Mouse (Mus musculus) intestine, embryonic 16.5 days (tissue): ENCODE data around the gene Gm20538. TPM values are rescaled to one million over a fixed set of nuclear protein-coding genes. Genes with fewer than 3 reads are reported as not detected.

ENCODE experiments used
- ATAC-seq: fragments of 200-750 bp; cut with Nextera tagmentation; 2 replicates; pipeline ENCODE4 v1.8.0; 2017; ENCODE audit warnings: moderate TSS enrichment, moderate library complexity
- H3K27ac ChIP-seq: fragments of 300-500 bp; sonication (generic); 2 replicates; pipeline ENCODE4 v1.5.1; 2014; ENCODE audit warnings: mild to moderate bottlenecking, low read length
- H3K27me3 ChIP-seq: fragments of 300-500 bp; sonication (generic); replicated peaks from 2 replicates; pipeline ENCODE4 v1.6.1; 2014; ENCODE audit warnings: low read length, control low read depth, mixed read lengths; ENCODE audit not compliant: control insufficient read depth, insufficient read depth
- H3K36me3 ChIP-seq: fragments of 300-500 bp; sonication (generic); 2 replicates; pipeline ENCODE4 v1.6.1; 2014; ENCODE audit warnings: low read length, control low read depth; ENCODE audit not compliant: control insufficient read depth, insufficient read depth
- H3K4me1 ChIP-seq: fragments of 300-500 bp; sonication (generic); 2 replicates; pipeline ENCODE4 v1.6.1; 2014; ENCODE audit warnings: low read length, control low read depth, mixed read lengths; ENCODE audit not compliant: control insufficient read depth, insufficient read depth
- H3K4me2 ChIP-seq: fragments of 300-500 bp; sonication (generic); 2 replicates; pipeline ENCODE4 v1.6.1; 2014; ENCODE audit warnings: low read depth, low read length, control low read depth
- H3K4me3 ChIP-seq: fragments of 300-500 bp; sonication (generic); 2 replicates; pipeline ENCODE4 v1.5.1; 2014; ENCODE audit warnings: mild to moderate bottlenecking, low read length
- H3K9ac ChIP-seq: fragments of 300-500 bp; sonication (generic); 2 replicates; pipeline ENCODE4 v1.6.1; 2014; ENCODE audit warnings: low read depth, low read length
- H3K9me3 ChIP-seq: fragments of 300-500 bp; sonication (generic); 2 replicates; pipeline ENCODE4 v1.6.1; 2016; ENCODE audit warnings: low read length, control low read depth; ENCODE audit not compliant: control insufficient read depth
- WGBS: fragments of 180-500 bp; shearing (Covaris S2); extraction: QIAGEN DNeasy Blood & Tissue Kit; methylation state at CpG from one replicate; pipeline ENCODE4 v1.1.7; 2014; 5-methylcytosine and 5-hydroxymethylcytosine counted together
- polyA plus RNA-seq: library from polyadenylated mRNA; unstranded; fragments of >200 nt; fragmentation: Nextera tagmentation; extraction: Ambion mirVana; gene quantifications from 2 replicates; pipeline ENCODE4 v1.2.1, GENCODE M21; 2015

The Gm20538 gene
- polyA plus RNA-seq, 1 experiment from 2014 or later = not detected

- Histone ChIP-seq H3K4me1 (no peaks in the 10 kb centered on the region), H3K4me3 (no peak overlapping the region), H3K27me3 (no peaks in the 10 kb centered on the region), H3K4me2 (no peak overlapping the region), H3K36me3 (no peaks in the 10 kb centered on the region; the same call in 1 of the 2 replicates), H3K27ac (no peak overlapping the region), H3K9me3 (no peaks in the 10 kb centered on the region), H3K9ac (no peak overlapping the region)
- no peak for ATAC-seq
- 57% methylated on average over 7 of the region's 7 CpGs for WGBS
Measured at GRCm38 (mm10) chr19:44576275-44576674, 23.6 kb upstream of the Gm20538 start.

GRCm38 (mm10) chr19:44567763-44568162 is 15.1 kb upstream of the Gm20538 start:
- H3K36me3 ChIP-seq = peaks cover 16% of the 10 kb centered on the region
- WGBS = 86% methylated on average over 3 of the region's 3 CpGs
- no peak for ATAC-seq
- H3K27ac ChIP-seq = no peak overlapping the region
- no peaks in the 10 kb centered on the region for H3K9me3 ChIP-seq
- no peak overlapping the region for H3K9ac ChIP-seq
- peaks cover 19% of the 10 kb centered on the region for H3K4me1 ChIP-seq
- no peak overlapping the region for H3K4me3 ChIP-seq
- no peak overlapping the region for H3K4me2 ChIP-seq
- H3K27me3 ChIP-seq = no peaks in the 10 kb centered on the region

GRCm38 (mm10) chr19:44564006-44564405 is 11.4 kb upstream of the Gm20538 start:
- H3K27me3 ChIP-seq = no peaks in the 10 kb centered on the region
- H3K4me1 ChIP-seq = peaks cover 19% of the 10 kb centered on the region
- H3K36me3 ChIP-seq = peaks cover 12% of the 10 kb centered on the region
- no peak for ATAC-seq
- H3K4me2 ChIP-seq = 0 out of 2 replicates have a peak overlapping the region, but pooled peaks have one; percentile 88
- 88% methylated on average over 14 of the region's 14 CpGs for WGBS
- no peak overlapping the region for H3K4me3 ChIP-seq
- H3K9me3 ChIP-seq = no peaks in the 10 kb centered on the region
- H3K27ac ChIP-seq = no peak overlapping the region
- no peak overlapping the region for H3K9ac ChIP-seq

GRCm38 (mm10) chr19:44562652-44563206 is 10.1 kb upstream of the Gm20538 start, which contains the start of gene Hif1an:
TSS of gene Hif1an (plus strand) at chr19:44562850.
- WGBS = under 1% methylated on average over 33 of the region's 33 CpGs
- peaks cover 10% of the 10 kb centered on the region for H3K36me3 ChIP-seq
- H3K4me1 ChIP-seq = peaks cover 19% of the 10 kb centered on the region
- H3K27ac ChIP-seq = peak within 1 kb of the TSS; percentile 70
- no peaks in the 10 kb centered on the region for H3K27me3 ChIP-seq
- peak within 1 kb of the TSS; percentile 86 for H3K4me3 ChIP-seq
- peak within 1 kb of the TSS; percentile 88 for H3K4me2 ChIP-seq
- ATAC-seq = peak; percentile 99
- H3K9ac ChIP-seq = peak within 1 kb of the TSS; percentile 88
- no peaks in the 10 kb centered on the region for H3K9me3 ChIP-seq

- ATAC-seq = peak; percentile 91
- H3K9me3 ChIP-seq = no peaks in the 10 kb centered on the region
- H3K9ac ChIP-seq = peak within 1 kb of the TSS; percentile 93
- peak within 1 kb of the TSS; percentile 69 for H3K4me2 ChIP-seq
- peaks cover 5% of the 10 kb centered on the region for H3K4me1 ChIP-seq
- peaks cover 19% of the 10 kb centered on the region for H3K36me3 ChIP-seq
- H3K4me3 ChIP-seq = peak within 1 kb of the TSS; percentile 74
- H3K27ac ChIP-seq = peak within 1 kb of the TSS; percentile 63
- WGBS = under 1% methylated on average over 50 of the region's 50 CpGs
- H3K27me3 ChIP-seq = no peaks in the 10 kb centered on the region
Measured at GRCm38 (mm10) chr19:44554861-44555590, 2.4 kb upstream of the Gm20538 start, which contains the start of gene Ndufb8. TSS of gene Ndufb8 (minus strand) at chr19:44555440.

GRCm38 (mm10) chr19:44554490-44554860 is 1.8 kb upstream of the Gm20538 start:
- Histone ChIP-seq H3K27me3 (no peaks in the 10 kb centered on the region), H3K36me3 (peaks cover 22% of the 10 kb centered on the region), H3K9me3 (no peaks in the 10 kb centered on the region), H3K4me1 (peaks cover 5% of the 10 kb centered on the region), H3K27ac (no peak overlapping the region), H3K4me2 (peak overlapping the region; percentile 69), H3K9ac (peak overlapping the region; percentile 93), H3K4me3 (peak overlapping the region; percentile 74)
- peak; percentile 54 for ATAC-seq
- 3% methylated on average over 8 of the region's 8 CpGs for WGBS

GRCm38 (mm10) chr19:44553286-44553685 is 655 bp upstream of the Gm20538 start:
- H3K27ac ChIP-seq = no peak overlapping the region
- no peaks in the 10 kb centered on the region for H3K27me3 ChIP-seq
- no peak overlapping the region for H3K9ac ChIP-seq
- 94% methylated on average over 4 of the region's 4 CpGs for WGBS
- H3K4me3 ChIP-seq = no peak overlapping the region
- H3K4me1 ChIP-seq = peaks cover 5% of the 10 kb centered on the region
- ATAC-seq = no peak
- no peak overlapping the region for H3K4me2 ChIP-seq
- peaks cover 27% of the 10 kb centered on the region for H3K36me3 ChIP-seq
- no peaks in the 10 kb centered on the region for H3K9me3 ChIP-seq

- peak; percentile 69 for ATAC-seq
- Histone ChIP-seq H3K36me3 (peaks cover 11% of the 10 kb centered on the region), H3K4me2 (peak within 1 kb of the TSS; percentile 98), H3K27ac (no peak within 1 kb of the TSS), H3K9ac (peak within 1 kb of the TSS; percentile 70), H3K27me3 (no peaks in the 10 kb centered on the region), H3K4me3 (peak within 1 kb of the TSS; percentile 55), H3K9me3 (peaks cover 5% of the 10 kb centered on the region; the same call in 1 of the 2 replicates), H3K4me1 (no peaks in the 10 kb centered on the region)
- WGBS = 1% methylated on average over 47 of the region's 47 CpGs
Measured at GRCm38 (mm10) chr19:44545321-44546041, 7.2 kb downstream of the Gm20538 start, which contains the start of gene Sec31b. TSS of gene Sec31b (minus strand) at chr19:44545864.

- no peak overlapping the region for H3K9ac ChIP-seq
- peaks cover 5% of the 10 kb centered on the region; the same call in 1 of the 2 replicates for H3K9me3 ChIP-seq
- no peak overlapping the region for H3K27ac ChIP-seq
- H3K4me2 ChIP-seq = peak overlapping the region; percentile 98
- no peaks in the 10 kb centered on the region for H3K4me1 ChIP-seq
- H3K36me3 ChIP-seq = peaks cover 6% of the 10 kb centered on the region; the same call in 1 of the 2 replicates
- 2% methylated on average over 13 of the region's 13 CpGs for WGBS
- H3K4me3 ChIP-seq = peak overlapping the region; percentile 55; the same call in 1 of the 2 replicates
- ATAC-seq = peak; percentile 52; the same call in 1 of the 2 replicates
- H3K27me3 ChIP-seq = no peaks in the 10 kb centered on the region
Measured at GRCm38 (mm10) chr19:44544775-44545174, 7.9 kb downstream of the Gm20538 start.
